Mouse (Mus musculus) lung, postnatal 0 days (tissue): ENCODE results near the gene Pitx2.

Source experiments
- CTCF ChIP-seq: IDR thresholded peaks from 2 replicates; pipeline ENCODE4 v1.5.1; 2016; ENCODE audit warnings: antibody characterized with exemption, mild to moderate bottlenecking
- EP300 ChIP-seq: IDR thresholded peaks from 2 replicates; pipeline ENCODE4 v1.6.1; 2016; ENCODE audit warnings: antibody characterized with exemption, mild to moderate bottlenecking, control low read depth

DNA sequence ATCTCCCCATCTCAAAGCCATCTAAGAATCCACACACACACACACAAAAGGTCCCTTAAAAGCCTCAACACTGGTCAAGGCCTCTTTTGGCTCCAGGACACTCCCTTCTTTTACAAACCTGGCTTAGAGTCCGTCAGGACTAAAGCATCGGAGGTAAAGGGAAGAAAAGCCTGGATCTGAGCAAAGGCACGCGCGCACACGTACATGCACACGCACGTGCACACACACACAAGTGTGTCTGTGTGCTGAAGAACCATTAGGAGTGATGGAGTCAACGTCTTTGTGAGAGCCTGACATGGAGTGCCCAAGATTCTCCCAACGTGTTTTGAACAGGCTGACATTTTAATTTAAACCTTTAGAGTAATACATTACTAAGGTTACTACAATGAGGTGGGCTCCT, 8.7 kb downstream of the Pitx2 start:
- TF ChIP-seq CTCF: no peak
- TF ChIP-seq EP300: no peak
